Mouse (Mus musculus): ENCODE measurements around the gene Prss53. TPM values are rescaled to one million over a fixed set of nuclear protein-coding genes. Genes with fewer than 3 reads are reported as not detected.

Prss53 gene
- polyA plus RNA-seq, 1 experiment from 2014 or later = 0.79 TPM

GRCm38 (mm10) chr7:127887191-127887590 lies 3.6 kb downstream of the Prss53 start:
- no peak for ATAC-seq (ENCODE audit: low FRiP score, low read depth)
- H3K27me3 ChIP-seq = no peaks in the 10 kb centered on the region
- no peak overlapping the region for H3K27ac ChIP-seq (replicated peaks)
- 88% methylated on average over 8 of the region's 8 CpGs for WGBS
- H3K9me3 ChIP-seq = no peaks in the 10 kb centered on the region
- H3K4me2 ChIP-seq (replicated peaks) = no peak overlapping the region
- no peak overlapping the region for H3K4me3 ChIP-seq
- H3K9ac ChIP-seq (replicated peaks) = no peak overlapping the region
- H3K4me1 ChIP-seq = peaks cover 26% of the 10 kb centered on the region
- H3K36me3 ChIP-seq = peaks cover 96% of the 10 kb centered on the region

- no peaks in the 10 kb centered on the region for H3K27me3 ChIP-seq
- H3K36me3 ChIP-seq = peaks cover 96% of the 10 kb centered on the region
- H3K9ac ChIP-seq (replicated peaks) = no peak overlapping the region
- no peak for ATAC-seq (ENCODE audit: low FRiP score, low read depth)
- no peak overlapping the region for H3K27ac ChIP-seq (replicated peaks)
- WGBS = 90% methylated on average over 6 of the region's 6 CpGs
- H3K9me3 ChIP-seq = no peaks in the 10 kb centered on the region
- H3K4me1 ChIP-seq = peaks cover 26% of the 10 kb centered on the region
- H3K4me2 ChIP-seq (replicated peaks) = no peak overlapping the region
- no peak overlapping the region for H3K4me3 ChIP-seq
Measured at GRCm38 (mm10) chr7:127886551-127886950, 4.2 kb downstream of the Prss53 start.

GRCm38 (mm10) chr7:127885951-127886350 lies 4.8 kb downstream of the Prss53 start:
- WGBS = 83% methylated on average over 6 of the region's 6 CpGs

GRCm38 (mm10) chr7:127880431-127880830 lies 10.3 kb downstream of the Prss53 start:
- Histone ChIP-seq H3K4me1 (peaks cover 36% of the 10 kb centered on the region), H3K4me3 (no peak overlapping the region), H3K27ac (replicated peaks) (no peak overlapping the region), H3K27me3 (no peaks in the 10 kb centered on the region), H3K4me2 (replicated peaks) (no peak overlapping the region), H3K36me3 (peaks cover 76% of the 10 kb centered on the region), H3K9ac (replicated peaks) (no peak overlapping the region), H3K9me3 (no peaks in the 10 kb centered on the region)
- 86% methylated on average over 12 of the region's 12 CpGs for WGBS
- ATAC-seq (ENCODE audit: low FRiP score, low read depth) = no peak

More at GRCm38 (mm10) chr7:127885951-127886350, 4.8 kb downstream of the Prss53 start:
- Histone ChIP-seq H3K4me2 (replicated peaks) (no peak overlapping the region), H3K27me3 (no peaks in the 10 kb centered on the region), H3K4me3 (no peak overlapping the region), H3K27ac (replicated peaks) (no peak overlapping the region), H3K4me1 (peaks cover 26% of the 10 kb centered on the region), H3K9ac (replicated peaks) (no peak overlapping the region), H3K9me3 (no peaks in the 10 kb centered on the region), H3K36me3 (peaks cover 96% of the 10 kb centered on the region)
- ATAC-seq (ENCODE audit: low FRiP score, low read depth) = no peak

GRCm38 (mm10) chr7:127879301-127879700 lies 11.5 kb downstream of the Prss53 start:
- 98% methylated on average over 9 of the region's 9 CpGs for WGBS
- peaks cover 66% of the 10 kb centered on the region for H3K36me3 ChIP-seq

GRCm38 (mm10) chr7:127876467-127877348 lies 14.1 kb downstream of the Prss53 start, which contains the start of gene Zfp668:
TSS of gene Zfp668 (minus strand) at chr7:127876828.
- H3K27me3 ChIP-seq = no peaks in the 10 kb centered on the region
- H3K4me2 ChIP-seq (replicated peaks) = peak within 1 kb of the TSS; percentile 91
- H3K9me3 ChIP-seq = no peaks in the 10 kb centered on the region
- ATAC-seq (ENCODE audit: low FRiP score, low read depth) = peak; percentile 68
- peak within 1 kb of the TSS; percentile 96 for H3K9ac ChIP-seq (replicated peaks)
- peak within 1 kb of the TSS; percentile 100 for H3K27ac ChIP-seq (replicated peaks)
- H3K36me3 ChIP-seq = peaks cover 59% of the 10 kb centered on the region
- H3K4me1 ChIP-seq = peaks cover 26% of the 10 kb centered on the region
- peak within 1 kb of the TSS; percentile 97 for H3K4me3 ChIP-seq
- under 1% methylated on average over 60 of the region's 60 CpGs for WGBS

More at GRCm38 (mm10) chr7:127879301-127879700, 11.5 kb downstream of the Prss53 start:
- Histone ChIP-seq H3K9ac (replicated peaks) (no peak overlapping the region), H3K9me3 (no peaks in the 10 kb centered on the region), H3K4me2 (replicated peaks) (no peak overlapping the region), H3K27me3 (no peaks in the 10 kb centered on the region), H3K4me3 (no peak overlapping the region), H3K27ac (replicated peaks) (no peak overlapping the region), H3K4me1 (peaks cover 31% of the 10 kb centered on the region)
- ATAC-seq (ENCODE audit: low FRiP score, low read depth) = no peak

- H3K4me1 ChIP-seq = peaks cover 26% of the 10 kb centered on the region
- peak within 1 kb of the TSS; percentile 100 for H3K27ac ChIP-seq (replicated peaks)
- peak within 1 kb of the TSS; percentile 97 for H3K4me3 ChIP-seq
- peak within 1 kb of the TSS; percentile 91 for H3K4me2 ChIP-seq (replicated peaks)
- ATAC-seq (ENCODE audit: low FRiP score, low read depth) = peak; percentile 87
- H3K36me3 ChIP-seq = peaks cover 55% of the 10 kb centered on the region
- H3K27me3 ChIP-seq = no peaks in the 10 kb centered on the region
- no peaks in the 10 kb centered on the region for H3K9me3 ChIP-seq
- peak within 1 kb of the TSS; percentile 96 for H3K9ac ChIP-seq (replicated peaks)
- under 1% methylated on average over 41 of the region's 41 CpGs for WGBS
Measured at GRCm38 (mm10) chr7:127876041-127876466, 14.7 kb downstream of the Prss53 start, which contains the start of gene Zfp646. TSS of gene Zfp646 (plus strand) at chr7:127876221.

- ATAC-seq (ENCODE audit: low FRiP score, low read depth) = peak; percentile 95
- H3K4me1 ChIP-seq = peaks cover 26% of the 10 kb centered on the region
- no peaks in the 10 kb centered on the region for H3K27me3 ChIP-seq
- H3K9me3 ChIP-seq = no peaks in the 10 kb centered on the region
- H3K4me3 ChIP-seq = peak overlapping the region; percentile 97
- peaks cover 52% of the 10 kb centered on the region for H3K36me3 ChIP-seq
- peak overlapping the region; percentile 100 for H3K27ac ChIP-seq (replicated peaks)
- under 1% methylated on average over 34 of the region's 43 CpGs for WGBS
- peak overlapping the region; percentile 96 for H3K9ac ChIP-seq (replicated peaks)
- H3K4me2 ChIP-seq (replicated peaks) = peak overlapping the region; percentile 91
Measured at GRCm38 (mm10) chr7:127875627-127876001, 15.2 kb downstream of the Prss53 start.

- 4% methylated on average over 20 of the region's 20 CpGs for WGBS
- peak overlapping the region; percentile 96 for H3K9ac ChIP-seq (replicated peaks)
- peak; percentile 44; the same call in 1 of the 2 replicates for ATAC-seq (ENCODE audit: low FRiP score, low read depth)
- H3K9me3 ChIP-seq = no peaks in the 10 kb centered on the region
- H3K4me1 ChIP-seq = peaks cover 26% of the 10 kb centered on the region
- H3K27ac ChIP-seq (replicated peaks) = peak overlapping the region; percentile 100
- H3K27me3 ChIP-seq = no peaks in the 10 kb centered on the region
- peaks cover 51% of the 10 kb centered on the region for H3K36me3 ChIP-seq
- H3K4me3 ChIP-seq = peak overlapping the region; percentile 97
- peak overlapping the region; percentile 91 for H3K4me2 ChIP-seq (replicated peaks)
Measured at GRCm38 (mm10) chr7:127874812-127875626, 15.8 kb downstream of the Prss53 start.

- no peaks in the 10 kb centered on the region for H3K9me3 ChIP-seq
- H3K4me3 ChIP-seq = no peak overlapping the region
- H3K36me3 ChIP-seq = peaks cover 59% of the 10 kb centered on the region
- H3K27me3 ChIP-seq = no peaks in the 10 kb centered on the region
- WGBS = 83% methylated on average over 5 of the region's 5 CpGs
- H3K4me1 ChIP-seq = peaks cover 20% of the 10 kb centered on the region
- no peak overlapping the region for H3K4me2 ChIP-seq (replicated peaks)
- no peak for ATAC-seq (ENCODE audit: low FRiP score, low read depth)
- H3K27ac ChIP-seq (replicated peaks) = no peak overlapping the region
- no peak overlapping the region for H3K9ac ChIP-seq (replicated peaks)
Measured at GRCm38 (mm10) chr7:127870136-127870821, 20.5 kb downstream of the Prss53 start.

GRCm38 (mm10) chr7:127869149-127869810 lies 21.5 kb downstream of the Prss53 start:
- ATAC-seq (ENCODE audit: low FRiP score, low read depth) = no peak
- no peaks in the 10 kb centered on the region for H3K9me3 ChIP-seq
- H3K27ac ChIP-seq (replicated peaks) = no peak overlapping the region
- no peak overlapping the region for H3K4me2 ChIP-seq (replicated peaks)
- H3K9ac ChIP-seq (replicated peaks) = no peak overlapping the region
- 66% methylated on average over 3 of the region's 3 CpGs for WGBS
- H3K36me3 ChIP-seq = peaks cover 69% of the 10 kb centered on the region
- H3K4me1 ChIP-seq = peaks cover 16% of the 10 kb centered on the region
- no peaks in the 10 kb centered on the region for H3K27me3 ChIP-seq
- H3K4me3 ChIP-seq = no peak overlapping the region
